Mouse (Mus musculus): ENCODE data around the gene Myt1l. TPM values are rescaled to one million over a fixed set of nuclear protein-coding genes. Genes with fewer than 3 reads are reported as not detected.

Myt1l gene
- 2.4 and 2.8 TPM in 2 replicates for polyA plus RNA-seq (2015; fragmentation: Nextera tagmentation; extraction: Ambion mirVana)

DNA sequence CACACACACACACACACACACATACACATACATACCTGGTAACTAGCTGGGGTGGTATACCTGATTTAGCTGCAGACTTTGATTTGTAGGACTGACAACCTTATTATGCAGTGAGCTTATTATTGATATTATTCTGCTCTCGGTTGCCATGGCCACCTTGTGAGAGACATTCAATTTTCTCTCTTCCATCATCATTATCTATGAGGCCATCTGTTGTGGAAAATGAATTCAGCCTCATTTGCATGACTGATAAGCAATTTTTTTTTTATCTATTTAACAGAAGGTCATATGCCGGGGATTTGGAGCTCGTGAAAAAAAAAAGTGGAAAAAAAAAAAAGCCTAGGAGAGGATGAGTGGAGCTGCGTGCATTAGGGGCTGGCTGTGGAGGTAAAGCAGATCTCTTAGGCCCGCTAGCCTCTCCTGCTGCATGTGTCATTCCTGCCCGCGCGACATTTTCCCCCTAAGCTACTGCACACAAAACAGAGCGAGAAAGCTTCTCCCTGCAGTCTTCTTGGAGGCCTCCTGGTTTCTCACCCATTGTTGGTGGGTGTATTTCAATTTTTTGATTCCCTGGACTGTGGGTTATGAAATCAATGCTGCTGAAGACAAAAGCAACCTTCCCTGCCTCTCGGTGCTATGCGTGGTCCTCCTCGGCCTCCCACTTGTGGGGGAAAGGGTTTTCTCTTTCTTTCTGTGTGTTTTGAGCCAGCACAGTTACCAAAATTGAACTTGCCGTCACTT, at the start of gene Myt1l:
Myt1l (plus strand) TSS at position 354 of the 741 bp plus-strand sequence.
- Histone ChIP-seq H3K36me3 (no peaks in the 10 kb centered on the region), H3K27ac (no peak within 1 kb of the TSS), H3K9ac (no peak within 1 kb of the TSS), H3K4me2 (replicated peaks) (peak within 1 kb of the TSS; percentile 26), H3K27me3 (replicated peaks) (peaks cover 18% of the 10 kb centered on the region), H3K9me3 (no peaks in the 10 kb centered on the region), H3K4me3 (replicated peaks) (peak within 1 kb of the TSS; percentile 9; the same call in 1 of the 2 replicates), H3K4me1 (replicated peaks) (no peaks in the 10 kb centered on the region)
- 43% methylated on average over 13 of the region's 13 CpGs for WGBS
- no peak for ATAC-seq

DNA sequence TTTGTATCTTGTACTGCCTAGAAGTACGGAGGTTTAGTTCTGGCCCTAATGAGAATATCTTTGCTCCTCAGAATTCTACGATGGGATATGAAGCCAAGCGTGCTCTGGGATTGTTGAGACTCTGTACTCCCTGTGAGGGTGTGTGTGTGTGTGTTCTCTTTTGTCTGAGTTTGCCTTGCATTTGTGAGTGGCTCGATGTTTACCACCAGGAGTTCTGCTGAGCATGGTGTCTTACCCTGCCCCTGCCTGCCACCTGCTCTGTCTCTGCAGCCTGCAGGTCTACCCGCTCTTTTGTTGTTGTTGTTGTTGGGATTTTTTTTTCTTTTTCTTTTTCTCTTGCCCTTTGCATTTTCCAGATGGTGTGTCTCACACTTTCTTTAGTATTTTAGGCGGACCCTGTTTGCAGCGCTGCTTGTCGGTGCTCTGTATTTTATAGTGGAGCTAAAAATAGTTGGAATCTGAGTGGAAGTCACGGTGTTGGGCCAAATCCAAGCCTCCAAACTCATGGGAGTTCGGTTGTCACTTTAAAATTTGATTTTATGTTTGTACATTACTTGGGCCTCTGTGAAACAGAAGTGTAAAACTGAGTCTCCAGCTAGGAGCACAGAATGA, 41.7 kb upstream of the Myt1l start:
- H3K27me3 ChIP-seq (replicated peaks), result no peaks in the 10 kb centered on the region
- WGBS, result 77% methylated on average over 10 of the region's 10 CpGs
- ATAC-seq, result no peak
- H3K36me3 ChIP-seq, result no peaks in the 10 kb centered on the region
- no peaks in the 10 kb centered on the region for H3K9me3 ChIP-seq
- H3K9ac ChIP-seq, result no peak overlapping the region
- H3K4me1 ChIP-seq (replicated peaks), result no peaks in the 10 kb centered on the region
- no peak overlapping the region for H3K27ac ChIP-seq
- H3K4me2 ChIP-seq (replicated peaks), result no peak overlapping the region
- H3K4me3 ChIP-seq (replicated peaks), result no peak overlapping the region

DNA sequence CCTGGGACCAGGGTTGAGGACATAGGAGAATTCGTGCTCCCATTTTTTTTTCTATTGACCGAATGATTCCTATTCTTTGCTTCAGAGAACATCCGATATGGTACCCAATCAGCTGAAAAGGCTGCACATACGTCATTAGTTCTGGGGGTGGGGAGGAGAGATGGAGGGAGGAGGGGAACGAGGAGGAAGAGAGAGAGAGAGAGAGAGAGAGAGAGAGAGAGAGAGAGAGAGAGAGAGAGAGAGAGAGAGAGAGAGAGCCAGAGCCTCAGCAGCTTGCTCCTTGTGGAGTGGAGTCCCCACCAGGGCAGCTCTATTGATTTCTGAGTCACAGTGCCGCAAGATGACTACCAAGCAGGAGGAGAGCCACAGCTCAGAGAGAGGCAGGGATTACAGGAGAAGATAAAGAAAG, 1.9 kb upstream of the Myt1l start:
- Histone ChIP-seq H3K36me3 (no peaks in the 10 kb centered on the region), H3K4me1 (replicated peaks) (no peaks in the 10 kb centered on the region), H3K27ac (no peak overlapping the region), H3K9ac (no peak overlapping the region), H3K9me3 (no peaks in the 10 kb centered on the region), H3K4me3 (replicated peaks) (no peak overlapping the region), H3K4me2 (replicated peaks) (no peak overlapping the region), H3K27me3 (replicated peaks) (peaks cover 13% of the 10 kb centered on the region)
- WGBS, result 7% methylated on average over 6 of the region's 6 CpGs
- no peak for ATAC-seq

DNA sequence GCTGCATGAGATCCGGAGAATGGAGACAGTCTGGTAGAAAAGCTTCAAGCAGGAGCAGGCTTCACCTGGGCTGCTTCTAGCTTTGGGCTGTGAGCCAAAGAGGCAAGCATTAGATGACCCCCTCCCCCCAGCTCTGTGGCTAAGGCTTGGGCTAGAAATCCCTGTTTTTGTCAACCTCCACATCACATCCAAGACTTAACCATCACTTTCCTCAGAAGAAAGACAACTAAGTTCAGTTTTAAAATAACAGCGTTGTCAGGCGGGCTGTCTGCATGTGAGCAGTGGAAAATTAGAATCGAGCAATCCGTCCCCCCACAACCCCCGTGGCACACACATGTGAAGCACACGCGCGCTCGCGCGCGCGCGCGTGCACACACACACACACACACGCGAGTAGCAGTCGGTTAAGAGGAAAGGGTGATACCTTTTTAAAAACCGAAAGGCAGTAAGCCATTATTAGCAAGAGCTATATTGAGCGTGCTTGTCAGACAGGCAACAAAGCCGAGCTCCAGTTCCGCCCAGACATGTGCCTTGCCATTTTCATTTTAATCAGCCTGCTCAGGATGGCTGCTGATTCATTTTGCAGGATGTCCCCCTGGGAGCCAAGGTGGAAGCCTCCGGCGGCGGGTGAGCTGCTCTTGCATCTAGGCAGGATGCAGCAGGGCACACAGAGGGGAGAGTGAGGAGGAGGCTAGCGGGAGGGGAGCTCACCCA, 979 bp upstream of the Myt1l start:
- no peaks in the 10 kb centered on the region for H3K36me3 ChIP-seq
- WGBS, result 3% methylated on average over 27 of the region's 27 CpGs
- H3K4me3 ChIP-seq (replicated peaks), result peak overlapping the region; percentile 9; the same call in 1 of the 2 replicates
- peak overlapping the region; percentile 26 for H3K4me2 ChIP-seq (replicated peaks)
- H3K9me3 ChIP-seq, result no peaks in the 10 kb centered on the region
- H3K4me1 ChIP-seq (replicated peaks), result no peaks in the 10 kb centered on the region
- no peak overlapping the region for H3K27ac ChIP-seq
- H3K9ac ChIP-seq, result no peak overlapping the region
- ATAC-seq, result peak; percentile 31; the same call in 1 of the 2 replicates
- peaks cover 13% of the 10 kb centered on the region for H3K27me3 ChIP-seq (replicated peaks)

DNA sequence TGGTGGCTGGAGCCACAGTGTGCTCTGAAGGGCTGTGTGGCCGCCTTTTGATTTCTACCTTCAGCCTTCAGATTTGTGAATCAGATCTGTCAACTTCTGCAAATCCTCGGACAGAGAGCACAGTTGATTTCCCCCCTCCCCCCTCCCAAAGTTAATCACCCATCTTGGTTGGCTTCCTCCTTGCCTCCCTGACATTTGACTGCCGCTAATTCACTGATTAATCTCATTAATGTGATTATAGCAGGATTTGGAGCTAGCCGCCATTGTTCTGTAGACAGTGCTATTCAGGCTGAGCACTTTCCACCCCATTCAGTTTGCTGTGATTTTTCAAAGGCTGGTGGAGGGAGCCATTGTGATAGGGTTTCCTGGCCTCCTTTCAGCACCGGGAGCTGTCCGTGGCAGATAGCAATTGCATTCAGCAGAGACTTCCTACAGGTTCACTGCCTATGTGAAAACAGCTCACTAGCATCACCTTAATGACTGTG, 2.1 kb downstream of the Myt1l start:
- Histone ChIP-seq H3K9ac (no peak overlapping the region), H3K4me1 (replicated peaks) (no peaks in the 10 kb centered on the region), H3K4me2 (replicated peaks) (no peak overlapping the region), H3K27me3 (replicated peaks) (peaks cover 38% of the 10 kb centered on the region), H3K4me3 (replicated peaks) (no peak overlapping the region), H3K9me3 (no peaks in the 10 kb centered on the region), H3K36me3 (no peaks in the 10 kb centered on the region), H3K27ac (no peak overlapping the region)
- WGBS, result 12% methylated on average over 6 of the region's 6 CpGs
- no peak for ATAC-seq

DNA sequence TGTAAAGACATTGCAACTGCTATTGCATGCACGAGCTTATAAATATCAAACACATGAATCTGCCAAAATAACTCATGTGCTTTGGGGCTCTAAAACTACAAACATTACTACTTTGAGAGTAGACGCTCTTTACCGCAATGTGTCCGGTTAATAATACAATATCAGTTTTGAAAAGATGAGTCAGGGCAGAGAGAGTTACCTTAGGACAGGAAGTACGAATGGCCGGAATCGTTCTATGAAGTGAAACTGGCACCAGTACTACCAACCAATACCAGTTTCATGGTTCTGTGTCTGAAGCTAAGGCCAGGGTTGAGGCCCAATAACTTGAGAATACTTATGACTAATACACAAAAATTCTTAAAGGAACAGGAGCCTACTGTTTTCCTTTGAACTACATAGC, 2.6 kb downstream of the Myt1l start:
- H3K27me3 ChIP-seq (replicated peaks), result peaks cover 38% of the 10 kb centered on the region
- H3K4me1 ChIP-seq (replicated peaks), result no peaks in the 10 kb centered on the region
- no peak overlapping the region for H3K4me2 ChIP-seq (replicated peaks)
- no peak overlapping the region for H3K27ac ChIP-seq
- WGBS, result 82% methylated on average over 7 of the region's 7 CpGs
- H3K36me3 ChIP-seq, result no peaks in the 10 kb centered on the region
- ATAC-seq, result no peak
- H3K4me3 ChIP-seq (replicated peaks), result no peak overlapping the region
- no peaks in the 10 kb centered on the region for H3K9me3 ChIP-seq
- no peak overlapping the region for H3K9ac ChIP-seq

DNA sequence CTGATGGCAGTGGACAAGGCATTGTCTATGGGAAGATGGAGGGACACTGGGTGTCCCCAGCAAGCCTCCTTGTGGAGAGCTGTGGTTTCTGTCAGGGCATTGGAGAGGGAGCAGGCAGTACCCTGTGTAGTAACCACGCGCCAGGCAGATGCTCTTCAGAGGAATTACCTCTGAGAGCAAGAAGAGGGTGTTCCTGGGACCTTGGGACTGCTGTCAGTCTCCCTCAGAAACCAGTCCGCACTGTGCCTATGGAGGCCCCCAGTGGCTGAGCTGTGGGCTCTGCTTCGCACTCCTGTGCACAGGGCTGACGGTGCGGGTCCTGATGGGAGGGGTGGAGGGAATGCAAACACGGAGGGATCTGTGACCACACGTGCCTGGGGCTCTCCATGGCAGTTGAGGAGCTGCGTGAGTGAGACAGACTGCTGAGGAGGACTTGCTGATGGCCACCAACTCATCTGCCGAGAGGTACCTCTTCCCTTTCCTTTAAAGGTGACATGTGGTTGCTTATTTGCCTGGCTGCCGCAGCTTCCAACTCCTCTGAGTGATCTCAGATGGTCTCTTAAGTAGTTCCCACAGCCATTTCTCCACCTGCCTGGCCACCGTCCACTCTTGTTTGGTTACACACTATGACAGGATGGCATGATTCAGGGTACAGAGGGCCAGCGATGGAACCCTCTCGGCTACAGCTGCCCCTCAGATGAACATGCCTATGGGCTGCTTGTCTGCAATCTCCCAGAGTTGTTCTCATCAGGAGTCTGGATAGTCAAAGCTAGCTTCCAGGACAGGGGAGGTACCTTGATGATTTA, 5.1 kb downstream of the Myt1l start:
- Histone ChIP-seq H3K9ac (no peak overlapping the region), H3K4me3 (replicated peaks) (no peak overlapping the region), H3K4me1 (replicated peaks) (no peaks in the 10 kb centered on the region), H3K36me3 (no peaks in the 10 kb centered on the region), H3K27me3 (replicated peaks) (peaks cover 29% of the 10 kb centered on the region), H3K27ac (no peak overlapping the region), H3K4me2 (replicated peaks) (no peak overlapping the region), H3K9me3 (no peaks in the 10 kb centered on the region)
- 30% methylated on average over 14 of the region's 14 CpGs for WGBS
- ATAC-seq, result no peak

DNA sequence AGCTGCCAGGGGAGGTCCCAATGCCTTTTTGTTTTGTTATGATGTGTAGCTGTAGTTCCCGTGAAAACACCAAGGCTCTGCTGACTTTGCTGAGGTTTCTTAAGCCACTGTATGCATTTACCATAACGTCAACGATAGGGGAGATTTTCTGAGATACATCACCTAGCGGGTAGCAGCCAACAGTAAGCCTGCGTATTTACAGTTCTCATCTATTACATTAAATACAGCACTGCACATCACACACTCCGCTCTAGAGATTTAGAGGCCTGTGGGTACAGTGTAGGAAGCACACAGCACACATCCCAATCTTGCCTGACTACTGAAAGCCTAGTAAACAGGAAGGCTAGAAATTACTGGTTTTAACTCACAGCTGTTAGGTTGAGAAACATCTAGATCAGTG, 6.1 kb downstream of the Myt1l start:
- H3K9me3 ChIP-seq, result no peaks in the 10 kb centered on the region
- no peaks in the 10 kb centered on the region for H3K4me1 ChIP-seq (replicated peaks)
- H3K4me3 ChIP-seq (replicated peaks), result no peak overlapping the region
- H3K27me3 ChIP-seq (replicated peaks), result peaks cover 25% of the 10 kb centered on the region
- H3K4me2 ChIP-seq (replicated peaks), result 0 out of 2 replicates have a peak overlapping the region, but pooled peaks have one; percentile 22
- 9% methylated on average over 6 of the region's 6 CpGs for WGBS
- no peaks in the 10 kb centered on the region for H3K36me3 ChIP-seq
- no peak overlapping the region for H3K27ac ChIP-seq
- no peak for ATAC-seq
- H3K9ac ChIP-seq, result no peak overlapping the region

DNA sequence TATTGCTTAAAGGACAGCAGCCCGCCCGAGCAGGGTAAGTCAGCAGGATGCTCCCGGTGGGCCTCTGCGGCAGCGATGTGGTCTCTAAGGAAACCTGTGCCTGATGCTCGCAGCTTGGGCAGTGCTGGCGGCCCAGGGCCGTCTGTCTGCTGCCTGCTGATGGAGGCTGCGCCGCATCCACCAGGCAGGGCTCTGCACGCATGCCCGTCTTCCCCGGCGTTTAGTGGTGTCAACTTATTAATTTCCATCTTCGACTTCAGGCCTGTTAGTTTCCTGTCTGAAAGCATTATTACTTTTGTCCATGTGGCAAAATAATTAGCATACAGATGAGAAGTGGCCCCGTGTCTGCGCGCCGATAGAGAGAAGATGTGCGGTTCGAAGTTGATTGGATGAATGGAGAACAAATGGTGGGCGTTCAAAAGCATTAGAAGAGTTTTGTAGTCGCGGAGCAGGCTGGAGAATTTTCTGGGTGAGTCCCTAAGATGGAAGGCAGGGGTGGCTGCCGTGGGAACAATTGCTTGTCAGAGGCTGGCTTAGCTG, 6.6 kb downstream of the Myt1l start:
- 3% methylated on average over 25 of the region's 25 CpGs for WGBS
- no peaks in the 10 kb centered on the region for H3K36me3 ChIP-seq
- ATAC-seq, result no peak
- no peak overlapping the region for H3K9ac ChIP-seq
- no peaks in the 10 kb centered on the region for H3K4me1 ChIP-seq (replicated peaks)
- no peaks in the 10 kb centered on the region for H3K9me3 ChIP-seq
- H3K27ac ChIP-seq, result no peak overlapping the region
- H3K4me3 ChIP-seq (replicated peaks), result no peak overlapping the region
- H3K27me3 ChIP-seq (replicated peaks), result peaks cover 25% of the 10 kb centered on the region
- 0 out of 2 replicates have a peak overlapping the region, but pooled peaks have one; percentile 22 for H3K4me2 ChIP-seq (replicated peaks)

GRCm38 (mm10) chr12:29537916-29538315, 9.7 kb downstream of the Myt1l start:
- Histone ChIP-seq H3K36me3 (no peaks in the 10 kb centered on the region), H3K4me3 (replicated peaks) (no peak overlapping the region), H3K4me2 (replicated peaks) (no peak overlapping the region), H3K9me3 (no peaks in the 10 kb centered on the region), H3K9ac (no peak overlapping the region), H3K4me1 (replicated peaks) (no peaks in the 10 kb centered on the region), H3K27ac (no peak overlapping the region), H3K27me3 (replicated peaks) (peaks cover 23% of the 10 kb centered on the region)
- ATAC-seq, result no peak
- WGBS, result 59% methylated on average over 5 of the region's 5 CpGs

DNA sequence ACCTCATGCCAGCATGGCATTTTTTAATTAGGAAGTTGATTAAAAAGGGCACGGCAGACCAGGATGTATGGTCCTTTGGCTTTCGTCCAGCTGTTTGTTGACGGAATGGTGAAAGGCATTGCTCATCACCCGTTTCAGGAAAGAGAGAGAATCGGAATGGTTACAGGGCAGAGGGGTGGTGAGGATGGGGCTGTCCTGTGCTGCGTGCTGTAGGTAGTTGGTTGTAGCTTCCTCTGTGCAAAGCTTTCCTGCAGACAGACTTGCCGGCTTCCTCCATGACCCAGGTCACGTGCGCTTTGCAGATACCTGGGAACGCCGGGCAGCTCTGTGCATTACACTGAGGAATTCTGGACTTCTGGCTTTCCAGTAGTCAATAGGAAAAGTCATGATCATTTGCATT, 10.3 kb downstream of the Myt1l start:
- no peaks in the 10 kb centered on the region for H3K4me1 ChIP-seq (replicated peaks)
- H3K9me3 ChIP-seq, result no peaks in the 10 kb centered on the region
- no peak overlapping the region for H3K27ac ChIP-seq
- WGBS, result 69% methylated on average over 11 of the region's 11 CpGs
- no peak overlapping the region for H3K9ac ChIP-seq
- H3K27me3 ChIP-seq (replicated peaks), result peaks cover 17% of the 10 kb centered on the region
- H3K4me2 ChIP-seq (replicated peaks), result no peak overlapping the region
- no peaks in the 10 kb centered on the region for H3K36me3 ChIP-seq
- ATAC-seq, result no peak
- no peak overlapping the region for H3K4me3 ChIP-seq (replicated peaks)

Data from intestine, embryonic 15.5 days (tissue).